9 mouse cellular contexts compared by ENCODE assay signal in the genomic region with DNA sequence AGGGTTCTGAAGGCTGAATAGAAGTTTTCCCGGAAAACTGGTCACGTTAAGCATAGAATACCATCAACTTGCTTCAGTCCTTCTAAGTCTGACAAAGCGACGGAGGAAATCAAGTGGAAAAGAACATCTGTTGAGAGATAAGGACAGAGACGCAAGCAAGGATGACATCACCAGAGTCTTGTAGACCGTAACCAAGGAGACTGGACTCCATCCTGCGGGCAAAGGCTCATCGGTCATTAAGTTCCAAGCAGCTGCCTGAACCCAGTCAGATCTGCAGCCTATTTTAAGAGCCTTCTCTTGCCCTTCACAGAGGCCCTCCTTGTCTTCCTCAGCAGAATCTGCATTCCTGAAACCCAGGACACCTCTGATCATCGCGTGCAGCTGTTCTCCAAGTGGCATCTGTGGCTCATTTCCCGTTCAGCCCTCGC.
DNase-seq lines count a peak whose midpoint lies in the region; ATAC-seq and TF ChIP-seq lines count a peak whose summit lies in the region.
"Had no signal": no experiment of that assay in that cellular context is flagged by ENCODE, and none has a peak within 500 bp of the region (broad histone marks: within the 10 kb centered on the region; RNA-seq: fewer than 3 reads in every experiment).

No protein-coding gene starts in this region.

- peaks cover 32% of the 10 kb centered on the region; the same call in 1 of the 2 replicates for H3K4me1 ChIP-seq in hindbrain, embryonic 14.5 days (replicated peaks; ENCODE audit: control insufficient read depth, insufficient read depth, low read length)
- peaks cover 10% of the 10 kb centered on the region for H3K4me1 ChIP-seq in hindbrain, postnatal 0 days (ENCODE audit: insufficient read depth, low read length)
- peaks cover 39% of the 10 kb centered on the region for H3K4me1 ChIP-seq in liver, embryonic 16.5 days (ENCODE audit: control insufficient read depth, low read depth, low read length)

- 44% methylated on average over 12 of the region's 12 CpGs for WGBS in hindbrain, embryonic 14.5 days
- WGBS in hindbrain, postnatal 0 days, result 46% methylated on average over 12 of the region's 12 CpGs
- 33% methylated on average over 12 of the region's 12 CpGs for WGBS in liver, embryonic 16.5 days (ENCODE audit: insufficient replicate concordance)

- peak overlapping the region; percentile 48; the same call in 1 of the 2 replicates for H3K27ac ChIP-seq in hindbrain, embryonic 14.5 days
- no peak overlapping the region; the same call in 1 of the 2 replicates for H3K27ac ChIP-seq in hindbrain, postnatal 0 days
- no peak overlapping the region for H3K27ac ChIP-seq in liver, embryonic 16.5 days (ENCODE audit: low read length)
- H3K27ac ChIP-seq: neural tube, embryonic 12.5 days had no signal

- no peak overlapping the region for H3K4me2 ChIP-seq in hindbrain, embryonic 14.5 days (replicated peaks)
- no peak overlapping the region for H3K4me2 ChIP-seq in hindbrain, postnatal 0 days (ENCODE audit: low read depth, low read length)
- H3K4me2 ChIP-seq in liver, embryonic 16.5 days (ENCODE audit: low read depth, low read length), result no peak overlapping the region
- H3K4me2 ChIP-seq: neural tube, embryonic 12.5 days had no signal

- H3K36me3 ChIP-seq in hindbrain, embryonic 14.5 days (replicated peaks; ENCODE audit: control insufficient read depth, insufficient read depth), result 0 out of 2 replicates have a peak, but pooled peaks cover 9% of the 10 kb centered on the region
- H3K36me3 ChIP-seq in hindbrain, postnatal 0 days (ENCODE audit: insufficient read depth, low read length), result no peaks in the 10 kb centered on the region
- no peaks in the 10 kb centered on the region; the same call in 1 of the 2 replicates for H3K36me3 ChIP-seq in liver, embryonic 16.5 days (ENCODE audit: control insufficient read depth, insufficient read depth)

- ATAC-seq in hindbrain, embryonic 14.5 days (ENCODE audit: low FRiP score), result no peak
- ATAC-seq in hindbrain, postnatal 0 days, result no peak
- ATAC-seq in liver, embryonic 16.5 days (ENCODE audit: low read depth), result peak; percentile 24; the same call in 1 of the 2 replicates

- no peak overlapping the region for H3K9ac ChIP-seq in hindbrain, embryonic 14.5 days
- H3K9ac ChIP-seq in hindbrain, postnatal 0 days (replicated peaks; ENCODE audit: low read length), result no peak overlapping the region
- H3K9ac ChIP-seq in liver, embryonic 16.5 days (ENCODE audit: low read depth, low read length), result no peak overlapping the region
- H3K9ac ChIP-seq: neural tube, embryonic 12.5 days had no signal

- DNase-seq in hindbrain, embryonic 14.5 days (ENCODE audit: low spot score), result no peak
- no peak for DNase-seq in hindbrain, postnatal 0 days (ENCODE audit: low spot score)
- DNase-seq in Muller cell, postnatal 12 days (ENCODE audit: inconsistent ontology term), result peak; percentile 68
- DNase-seq in heart, adult 9 months (ENCODE audit: low spot score in 2 of 2), result peak; percentile 65 to 77
- DNase-seq in lung, postnatal 10 days, result no peak
- no peak for DNase-seq in cerebellum, postnatal 4 days (ENCODE audit: low spot score in 2 of 2)
- no peak for DNase-seq in thymus, postnatal 14 days

- no peak overlapping the region for H3K4me3 ChIP-seq in hindbrain, embryonic 14.5 days (replicated peaks; ENCODE audit: low read length)
- no peak overlapping the region for H3K4me3 ChIP-seq in hindbrain, postnatal 0 days (ENCODE audit: low read length)
- no peak overlapping the region for H3K4me3 ChIP-seq in liver, embryonic 16.5 days (ENCODE audit: low read depth, low read length)
- H3K4me3 ChIP-seq: neural tube, embryonic 12.5 days had no signal

- H3K9me3 ChIP-seq in hindbrain, embryonic 14.5 days (ENCODE audit: control insufficient read depth, low read length), result no peaks in the 10 kb centered on the region
- no peaks in the 10 kb centered on the region for H3K9me3 ChIP-seq in hindbrain, postnatal 0 days (ENCODE audit: low read length)
- H3K9me3 ChIP-seq in liver, embryonic 16.5 days (replicated peaks; ENCODE audit: control insufficient read depth, low read length), result no peaks in the 10 kb centered on the region
- H3K9me3 ChIP-seq: neural tube, embryonic 12.5 days had no signal

- no peaks in the 10 kb centered on the region for H3K27me3 ChIP-seq in hindbrain, embryonic 14.5 days (ENCODE audit: control insufficient read depth, insufficient read depth, low read length)
- no peaks in the 10 kb centered on the region for H3K27me3 ChIP-seq in hindbrain, postnatal 0 days (ENCODE audit: insufficient read depth, low read length)
- H3K27me3 ChIP-seq in liver, embryonic 16.5 days (ENCODE audit: control insufficient read depth, insufficient read depth, low read depth, low read length), result no peaks in the 10 kb centered on the region
- H3K27me3 ChIP-seq: neural tube, embryonic 12.5 days had no signal

- no peak for TF ChIP-seq CTCF in hindbrain, postnatal 0 days (IDR thresholded peaks at IDR 0.05; ENCODE audit: low read depth)

Comparison
In these comparisons a context has a peak if more than half of its experiments do, and no peak if none do; other contexts are left out.
1. DNase-seq: peak in Muller cell, postnatal 12 days (single experiment) and heart, adult 9 months (2 of 2); none in hindbrain, embryonic 14.5 days (single experiment), hindbrain, postnatal 0 days (single experiment), lung, postnatal 10 days (single experiment), cerebellum, postnatal 4 days (0 of 2) and thymus, postnatal 14 days (single experiment).